Mouse (Mus musculus): ENCODE measurements around the gene Tenm2.

Tenm2 gene

DNA sequence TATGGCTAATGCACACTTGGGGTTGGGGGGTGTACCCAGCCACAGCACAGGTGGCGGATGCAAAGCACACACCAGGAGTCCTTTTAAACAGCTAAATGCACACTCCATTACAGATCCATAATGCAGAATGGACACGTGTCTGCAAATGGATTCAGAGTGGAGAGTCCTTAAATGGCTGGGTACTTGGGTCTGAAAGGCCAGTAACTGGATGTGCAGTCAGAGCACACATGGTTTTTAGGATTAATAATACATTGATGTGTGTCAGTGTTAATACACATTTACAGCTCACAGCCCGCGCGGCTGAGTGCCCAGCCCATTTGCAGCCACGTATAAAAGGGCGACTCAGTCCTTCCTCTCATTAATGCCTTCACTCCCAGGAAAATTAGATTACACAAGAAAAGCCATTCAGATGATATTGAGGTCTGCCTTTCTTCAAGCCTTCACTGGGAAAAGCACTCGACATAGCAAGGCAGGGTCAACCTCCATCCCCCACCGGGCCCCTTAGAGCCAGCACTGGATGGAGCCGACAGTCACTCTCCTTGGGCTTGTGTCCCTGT is 1073.9 kb downstream of the Tenm2 start:
- in situ Hi-C loops (cut with MboI; ENCODE audit: low sequenced_read_pairs): no loop called here

DNA sequence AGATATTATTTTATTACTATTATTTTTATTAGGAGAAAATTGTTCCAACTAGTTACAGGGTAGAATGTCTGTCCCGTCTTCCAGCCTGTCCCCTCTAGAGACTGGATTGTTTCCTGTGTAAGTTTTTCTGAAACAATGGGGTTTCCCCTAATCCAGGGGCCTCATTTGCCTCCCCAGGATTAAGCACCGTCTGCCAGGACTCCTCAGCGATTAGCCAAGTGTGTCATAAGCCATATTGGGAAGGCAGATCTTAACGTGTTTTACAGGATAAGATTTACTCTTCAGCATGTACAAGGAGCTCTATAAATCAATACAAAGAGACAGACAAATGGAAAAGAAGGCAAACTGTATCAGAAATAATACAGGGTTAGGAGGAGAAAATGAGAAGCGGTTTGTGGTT is 1082.3 kb downstream of the Tenm2 start:
- in situ Hi-C loops (cut with MboI; ENCODE audit: low sequenced_read_pairs): no loop called here

DNA sequence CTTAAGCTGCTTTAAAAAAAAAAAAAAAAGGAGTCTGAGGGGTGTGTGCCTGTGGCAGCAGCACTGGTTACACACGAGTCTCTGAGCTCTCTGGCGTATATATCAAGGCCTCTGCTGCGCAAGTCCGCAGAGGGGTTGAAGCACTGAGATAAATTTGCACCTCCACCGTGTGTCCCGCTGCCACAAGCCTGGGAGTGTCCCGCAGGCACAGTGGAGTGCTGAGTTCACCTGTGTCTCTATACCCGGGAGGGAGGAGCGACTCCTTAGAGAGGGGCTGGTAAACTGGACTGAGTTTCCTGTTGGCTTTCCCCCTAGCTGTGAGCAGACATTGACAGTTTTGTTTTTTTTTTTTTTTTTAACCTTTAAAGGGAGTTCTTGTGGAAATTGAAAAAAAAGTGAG is 1082.8 kb downstream of the Tenm2 start:
- in situ Hi-C loops (cut with MboI; ENCODE audit: low sequenced_read_pairs): no loop called here

DNA sequence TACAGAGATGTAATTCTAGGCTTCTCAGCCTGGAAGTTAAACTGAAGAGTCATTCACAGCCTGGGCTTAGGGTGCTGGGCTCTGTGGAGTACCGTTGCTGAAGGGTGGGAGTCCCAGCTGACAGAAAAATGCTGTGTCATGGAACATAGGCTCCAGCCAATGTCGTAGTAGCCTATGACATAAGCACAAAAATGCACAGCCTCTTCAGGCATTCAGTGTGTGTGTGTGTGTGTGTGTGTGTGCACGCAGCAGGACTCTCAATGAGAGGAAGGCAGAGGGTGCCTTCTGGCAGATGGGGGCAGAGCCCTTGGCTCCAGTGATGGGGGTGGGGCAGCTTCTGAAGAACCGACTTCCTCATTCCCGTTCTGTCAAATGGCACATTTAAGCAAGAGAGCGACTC is 1083.5 kb downstream of the Tenm2 start:
- in situ Hi-C loops (cut with MboI; ENCODE audit: low sequenced_read_pairs): no loop called here

DNA sequence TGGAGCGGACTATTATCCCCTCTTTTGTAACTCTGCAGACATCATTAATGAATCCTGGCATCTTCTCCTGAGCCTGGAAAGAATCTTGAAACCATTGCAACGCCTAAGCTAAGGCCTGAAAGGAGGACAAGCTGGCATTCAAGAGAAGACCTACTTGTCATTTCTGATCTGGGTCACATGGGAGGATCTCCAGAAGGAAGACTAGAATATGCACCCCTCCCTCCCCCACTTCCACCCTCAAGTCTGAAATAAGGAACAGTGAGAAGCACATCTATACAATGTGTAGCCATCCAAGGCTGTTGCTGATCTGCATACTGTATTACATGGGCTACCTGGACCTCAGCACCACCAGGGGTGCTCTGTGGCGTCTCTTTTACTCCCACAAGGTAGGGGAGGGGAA is 1086.7 kb downstream of the Tenm2 start:
- in situ Hi-C loops (cut with MboI; ENCODE audit: low sequenced_read_pairs): no loop called here

DNA sequence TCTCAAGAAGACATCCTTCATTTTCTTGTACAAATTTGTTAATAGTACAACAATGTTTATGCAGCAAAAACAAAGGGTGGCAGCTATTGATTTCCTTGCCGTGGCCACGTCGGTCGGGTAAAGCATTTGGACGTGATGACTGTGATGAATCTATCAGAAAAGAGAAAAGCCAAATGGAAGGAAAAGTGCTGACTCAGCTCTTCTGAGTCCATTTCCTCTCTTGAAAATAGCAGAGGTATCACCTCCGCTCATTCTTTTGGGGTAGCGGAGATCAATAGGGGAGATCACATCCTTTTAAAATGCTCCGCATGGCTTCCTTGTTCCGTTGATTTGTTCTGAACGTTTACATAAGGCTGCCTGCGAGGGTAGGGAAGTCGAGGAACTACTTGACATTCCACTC is 1090.7 kb downstream of the Tenm2 start:
- in situ Hi-C loops (cut with MboI; ENCODE audit: low sequenced_read_pairs): no loop called here

DNA sequence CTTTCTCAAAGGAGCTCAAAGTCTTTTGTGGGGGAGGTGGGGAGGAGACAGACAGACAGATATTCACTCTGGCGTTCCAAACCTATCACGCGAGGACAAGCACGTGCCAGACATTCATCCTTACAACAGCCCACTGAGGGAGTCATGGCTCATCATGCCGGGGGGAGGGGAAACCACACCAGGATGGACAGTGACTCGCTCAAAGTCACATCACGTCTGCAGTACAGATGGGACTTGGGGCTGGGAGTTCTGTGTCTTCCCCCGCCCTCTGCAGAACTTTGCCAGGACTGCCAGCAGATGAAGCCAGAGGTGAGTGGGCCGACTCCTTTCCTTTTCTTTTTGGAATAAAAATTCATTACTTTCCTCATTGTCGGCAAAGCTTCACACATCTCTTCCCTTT is 1095.4 kb downstream of the Tenm2 start:
- in situ Hi-C loops (cut with MboI; ENCODE audit: low sequenced_read_pairs): no loop called here

DNA sequence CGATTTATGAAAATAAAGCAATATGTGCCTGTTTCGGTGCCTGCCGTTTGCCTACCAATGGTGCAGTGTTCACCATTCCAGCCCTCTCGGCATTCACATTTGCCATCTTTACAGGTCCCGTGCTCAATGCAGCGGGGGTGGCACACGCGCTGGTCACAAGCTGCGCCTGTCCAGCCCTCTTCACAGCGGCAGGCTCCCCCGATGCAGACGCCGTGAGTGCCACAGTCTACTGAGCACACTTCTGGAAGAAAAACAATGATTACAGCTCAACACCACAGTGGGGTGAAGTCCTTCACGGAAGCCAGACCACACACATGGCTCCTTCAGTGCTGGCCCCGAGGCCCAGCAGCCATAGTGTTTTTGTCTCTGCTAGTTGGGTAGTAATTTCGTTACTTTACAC is 1096.2 kb downstream of the Tenm2 start:
- in situ Hi-C loops (cut with MboI; ENCODE audit: low sequenced_read_pairs): no loop called here

DNA sequence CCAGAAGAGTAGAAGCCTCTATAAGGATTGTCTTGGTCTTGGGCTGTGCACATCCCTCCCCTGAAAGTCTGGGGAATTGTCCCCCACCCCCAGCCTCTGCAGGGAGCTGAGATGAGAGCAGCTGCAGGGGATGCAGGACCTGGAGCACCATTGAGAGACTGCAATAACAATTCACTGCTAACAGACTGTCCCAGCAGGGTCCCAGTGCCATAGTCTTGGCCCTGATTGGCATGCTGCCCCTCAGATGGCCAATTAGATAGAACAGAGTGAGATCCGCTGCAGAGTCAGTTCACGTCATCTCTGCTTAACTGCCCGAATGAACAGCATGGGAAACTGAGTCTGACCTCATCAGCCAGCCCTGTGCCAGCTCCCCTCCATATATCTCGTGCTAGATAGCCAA is 1097.9 kb downstream of the Tenm2 start:
- in situ Hi-C loops (cut with MboI; ENCODE audit: low sequenced_read_pairs): no loop called here

DNA sequence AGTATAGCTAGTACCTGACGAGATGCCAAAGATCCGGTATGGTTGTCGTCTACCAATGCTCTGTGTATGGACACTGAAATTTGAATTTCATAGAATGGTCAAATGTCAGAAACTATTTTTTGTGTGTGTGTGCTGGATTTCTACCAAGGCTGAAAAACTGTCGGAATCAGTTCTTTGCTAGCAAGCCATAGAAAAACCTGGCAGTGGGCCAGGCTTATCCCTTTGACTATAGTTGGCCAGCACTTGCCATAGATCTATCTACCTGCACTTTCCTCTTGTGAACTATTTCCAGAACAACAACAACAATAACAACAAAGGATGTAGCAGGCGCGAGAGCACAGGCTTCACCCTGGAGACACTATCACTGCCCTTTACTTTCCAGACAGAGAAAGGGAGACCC is 1098.5 kb downstream of the Tenm2 start:
- in situ Hi-C loops (cut with MboI; ENCODE audit: low sequenced_read_pairs): no loop called here

DNA sequence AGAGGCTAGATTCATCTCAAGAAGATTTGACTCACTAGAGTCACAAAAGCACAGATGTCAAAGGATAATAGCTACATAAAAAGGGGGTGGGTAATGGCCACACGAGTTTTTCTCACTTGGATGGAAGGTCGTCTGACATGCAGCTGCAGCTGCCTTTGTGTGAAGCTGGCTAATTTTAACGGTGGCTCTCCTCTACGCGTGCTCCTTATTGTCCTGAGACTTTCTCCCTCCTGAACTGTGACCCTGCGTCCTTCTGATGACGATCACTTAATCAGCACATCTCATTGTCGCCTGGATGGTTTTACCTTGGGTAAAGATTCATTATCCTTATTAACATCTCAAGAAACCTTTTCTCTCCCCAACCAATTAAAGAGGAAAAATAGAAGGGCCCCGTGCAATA is 1101.1 kb downstream of the Tenm2 start:
- in situ Hi-C loops (cut with MboI; ENCODE audit: low sequenced_read_pairs): no loop called here

DNA sequence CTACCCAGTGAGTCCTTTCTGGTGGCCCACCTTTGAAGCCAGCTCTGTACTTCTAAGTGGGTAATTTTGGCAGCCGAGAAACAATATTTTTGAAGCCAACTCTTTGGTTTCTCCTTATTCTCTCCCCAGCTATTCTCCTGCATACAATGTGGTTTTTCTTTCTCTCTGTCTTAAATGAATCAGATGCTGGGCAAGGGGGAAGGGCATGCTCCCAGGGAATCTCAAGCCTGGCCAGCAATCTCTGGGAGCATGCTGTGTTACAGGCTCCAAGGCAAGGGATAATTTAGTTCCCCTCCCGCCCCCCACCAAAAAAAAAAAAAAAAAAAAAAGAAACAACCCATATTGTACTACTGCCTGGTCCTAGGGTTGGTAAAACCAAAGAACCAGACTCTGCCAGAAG is 1112.5 kb downstream of the Tenm2 start:
- in situ Hi-C loops (cut with MboI; ENCODE audit: low sequenced_read_pairs): no loop called here

DNA sequence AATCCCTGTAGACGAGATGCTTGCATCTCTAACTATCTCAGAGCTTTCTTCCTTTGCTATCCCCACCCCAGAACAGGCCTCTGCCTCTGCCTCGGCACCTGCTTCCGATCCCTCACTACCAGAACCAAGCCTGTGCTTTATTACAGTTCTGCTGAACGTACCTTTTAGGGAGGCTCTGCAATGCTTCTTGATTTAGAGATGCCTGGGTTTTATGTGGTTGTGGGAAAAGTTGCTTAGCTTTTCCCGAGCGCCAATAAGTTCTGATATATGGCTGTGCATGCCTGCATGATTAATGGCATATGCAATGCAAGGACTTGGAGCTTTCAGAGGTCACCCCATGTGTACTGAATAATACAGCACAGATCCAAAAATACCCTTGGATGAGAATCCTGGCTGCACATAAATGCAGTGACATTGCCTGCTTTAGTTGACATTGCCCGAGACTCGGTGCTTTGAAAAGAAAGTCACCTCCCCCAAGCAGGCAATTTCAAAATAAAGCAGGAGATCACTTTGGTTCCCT is 1114.3 kb downstream of the Tenm2 start:
- in situ Hi-C loops (cut with MboI; ENCODE audit: low sequenced_read_pairs): no loop called here

DNA sequence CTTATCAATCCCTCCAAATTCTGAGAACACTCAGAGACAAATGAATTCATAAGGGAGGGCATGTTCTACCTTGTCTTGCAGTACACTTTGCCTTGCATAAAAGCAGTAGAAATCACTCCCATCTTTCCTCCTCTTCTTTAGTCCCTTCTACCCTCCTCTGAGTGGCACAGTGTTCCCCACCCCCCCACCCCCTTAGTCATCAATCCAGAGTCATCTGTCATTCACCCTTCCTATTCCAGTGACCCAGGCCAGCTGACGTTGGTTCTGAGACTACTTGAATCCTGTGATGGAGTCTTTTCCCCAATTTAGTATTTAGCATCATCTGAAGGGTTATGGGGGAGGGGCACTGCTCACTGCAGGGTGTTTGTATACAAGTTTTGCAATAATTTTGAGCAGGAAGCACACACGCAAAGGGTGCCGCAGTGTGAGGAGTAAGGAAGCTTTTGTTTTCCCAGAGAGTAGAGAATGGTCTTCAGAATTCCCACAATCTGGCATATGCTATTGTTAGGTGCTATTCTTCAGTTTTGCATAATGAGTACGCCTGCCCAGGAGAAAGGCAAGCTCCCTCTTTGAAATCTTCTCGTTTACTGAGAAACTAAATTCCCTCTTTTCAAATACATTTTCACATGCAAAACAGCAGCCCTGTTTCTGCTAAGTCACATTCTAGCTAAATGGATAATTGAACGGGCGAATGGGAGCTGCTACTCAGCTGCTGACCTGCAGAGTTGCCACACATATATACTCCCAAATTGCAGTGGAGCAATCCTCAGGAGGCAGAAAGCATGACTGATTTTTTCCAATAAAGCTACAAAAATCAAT is 1115.0 kb downstream of the Tenm2 start:
- in situ Hi-C loops (cut with MboI; ENCODE audit: low sequenced_read_pairs): no loop called here

DNA sequence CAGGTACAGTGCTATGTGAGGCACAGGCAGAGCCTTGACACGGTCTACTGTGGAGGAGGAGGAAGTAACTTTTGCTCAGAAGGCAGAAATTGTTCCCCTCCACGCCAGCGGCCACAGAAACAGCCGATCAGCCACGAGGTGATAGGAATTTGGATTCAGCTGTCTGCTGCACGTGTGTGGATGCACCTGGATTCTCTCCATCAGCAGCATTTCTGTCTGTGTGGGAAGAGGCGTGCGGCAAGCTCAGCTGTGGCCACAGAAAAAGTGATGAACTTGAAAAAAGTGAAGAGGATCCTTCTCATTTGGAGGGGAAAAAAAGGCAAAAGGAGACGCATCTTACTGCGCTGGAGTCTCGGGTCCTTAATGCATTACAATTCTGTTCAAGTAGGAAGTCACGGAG is 1122.4 kb downstream of the Tenm2 start:
- in situ Hi-C loops (cut with MboI; ENCODE audit: low sequenced_read_pairs): no loop called here

DNA sequence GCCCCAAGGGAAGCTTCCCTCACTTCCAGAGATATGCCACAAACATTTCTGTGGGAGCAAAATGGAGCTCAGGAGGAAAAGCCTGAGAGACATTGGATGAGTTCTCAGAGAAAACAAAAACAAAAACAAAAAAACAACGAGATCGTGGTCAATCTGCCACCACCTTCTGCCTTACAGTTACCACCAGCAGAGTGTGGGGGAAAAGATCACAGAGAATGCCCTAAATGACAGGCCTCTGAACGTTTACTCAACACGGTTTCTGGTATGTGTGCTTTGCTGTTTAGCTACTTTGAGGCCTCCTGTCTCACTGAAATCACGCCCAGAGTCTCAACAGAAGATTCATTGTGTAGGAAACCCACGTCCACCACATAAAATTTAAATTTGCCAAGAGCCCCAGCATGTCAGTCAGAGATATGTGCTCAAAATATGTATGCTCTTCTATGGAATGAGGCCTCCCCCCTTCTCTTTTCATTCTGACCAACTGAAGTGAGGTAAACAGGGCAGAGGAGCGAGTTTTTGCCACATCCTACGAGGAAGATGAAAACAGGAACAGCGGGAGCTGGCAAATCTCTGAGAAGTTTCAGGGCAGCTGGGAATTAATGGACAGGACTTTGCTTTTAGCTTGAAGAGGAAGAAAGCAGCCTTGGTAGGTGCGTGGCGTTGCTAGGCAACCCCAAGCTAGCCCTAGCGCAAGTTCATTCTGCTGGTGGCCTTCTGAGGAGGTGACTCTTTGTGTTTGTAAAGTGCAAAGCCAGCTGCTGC is 1126.6 kb downstream of the Tenm2 start:
- in situ Hi-C loops (cut with MboI; ENCODE audit: low sequenced_read_pairs): no loop called here

DNA sequence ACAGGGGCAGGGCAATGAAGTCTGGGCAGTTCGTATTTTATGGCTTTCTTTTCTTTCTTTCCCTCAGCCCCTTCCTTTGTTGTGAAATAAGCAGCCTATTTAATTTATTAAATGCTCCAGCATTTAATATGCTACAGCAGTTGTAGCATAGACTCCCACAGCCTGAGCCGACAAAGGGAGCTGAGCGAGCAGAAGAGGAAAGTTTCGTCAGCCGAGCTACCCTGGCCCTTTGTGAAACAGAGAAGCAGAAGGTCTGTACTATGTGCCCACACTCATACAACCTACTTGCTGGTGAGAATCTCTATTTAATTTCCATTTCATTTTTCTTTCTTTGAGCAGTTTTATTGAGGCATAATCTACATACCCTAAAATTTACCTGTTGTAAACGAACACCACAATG is 1127.9 kb downstream of the Tenm2 start:
- in situ Hi-C loops (cut with MboI; ENCODE audit: low sequenced_read_pairs): no loop called here

DNA sequence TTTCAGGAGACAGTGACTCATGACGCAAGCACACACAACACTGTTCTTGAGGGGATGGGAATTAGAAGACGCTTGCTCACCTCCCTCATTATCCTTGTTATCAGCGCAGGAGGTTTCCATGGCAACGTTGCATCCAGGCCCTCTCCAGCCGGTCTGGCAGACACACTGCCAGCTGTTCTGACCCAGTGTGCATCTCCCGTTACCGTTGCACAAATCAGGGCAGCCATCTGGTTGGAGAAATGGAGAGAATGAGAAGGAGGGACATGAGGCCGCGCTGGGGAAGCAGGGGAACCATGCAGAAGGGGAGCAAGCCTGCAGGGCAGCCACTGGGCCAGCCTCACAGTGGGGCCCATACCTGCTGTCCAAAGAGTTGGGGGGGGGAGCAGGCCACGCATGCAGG is 1129.1 kb downstream of the Tenm2 start:
- in situ Hi-C loops (cut with MboI; ENCODE audit: low sequenced_read_pairs): no loop called here

DNA sequence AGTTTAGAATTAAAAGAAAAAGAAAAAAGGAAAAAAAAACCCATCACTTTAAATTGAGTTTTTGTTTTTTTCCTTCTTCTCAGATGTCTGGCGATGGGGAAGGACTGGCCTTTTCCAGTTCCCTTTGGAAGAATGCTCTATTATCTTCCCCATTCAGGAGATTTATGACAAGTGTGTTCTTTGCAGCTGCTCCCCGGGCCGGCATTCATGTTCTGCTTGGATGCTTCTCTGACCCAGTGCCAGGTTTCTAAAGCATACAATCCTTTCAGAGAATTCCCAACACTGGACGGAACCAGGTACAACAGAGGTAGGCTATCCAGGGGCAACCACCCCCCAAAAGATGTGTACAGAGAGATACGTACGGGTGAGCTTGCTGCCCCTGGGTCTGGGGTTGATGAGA is 1132.2 kb downstream of the Tenm2 start:
- in situ Hi-C loops (cut with MboI; ENCODE audit: low sequenced_read_pairs): no loop called here

DNA sequence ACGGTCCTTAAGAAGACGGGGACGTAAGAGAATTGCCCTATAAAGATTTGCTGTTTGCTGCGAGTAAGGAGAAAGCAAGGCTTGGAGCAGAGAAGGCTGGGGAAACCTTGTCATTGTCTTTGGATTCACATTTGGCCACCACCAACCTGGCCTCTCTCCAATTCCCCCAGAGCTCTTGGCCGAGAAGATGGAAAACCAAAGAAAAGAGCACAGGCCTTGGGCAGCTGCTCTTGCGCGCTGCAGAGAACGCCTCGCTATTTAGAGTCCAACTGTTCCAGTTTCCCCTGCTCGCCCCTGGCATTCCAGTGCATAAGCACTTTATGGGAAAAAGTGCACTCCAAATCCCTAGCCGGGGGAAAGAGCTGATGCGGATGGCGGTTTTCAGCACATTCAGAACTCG is 1139.5 kb downstream of the Tenm2 start:
- in situ Hi-C loops (cut with MboI; ENCODE audit: low sequenced_read_pairs): no loop called here

DNA sequence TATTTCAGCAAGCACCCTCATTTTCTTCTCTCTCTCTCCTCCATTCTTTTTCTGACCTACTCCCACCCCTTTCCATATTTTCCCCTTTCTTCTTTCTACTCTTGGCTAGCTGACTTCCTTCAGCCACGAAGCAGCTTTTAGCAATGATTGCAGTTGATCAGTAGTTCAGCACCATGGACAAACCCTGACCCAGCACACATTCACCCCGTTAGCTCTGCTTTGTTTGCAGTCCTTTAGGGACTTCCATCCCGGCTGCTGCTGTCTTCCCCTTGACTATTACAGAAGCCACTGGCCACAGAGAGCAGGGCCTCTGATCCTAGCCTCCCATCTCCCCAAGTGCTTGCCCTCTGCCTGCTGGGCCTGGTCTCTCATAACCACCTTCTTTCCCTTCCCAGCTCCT is 1145.6 kb downstream of the Tenm2 start:
- in situ Hi-C loops (cut with MboI; ENCODE audit: low sequenced_read_pairs): no loop called here

Measured in CH12F3 (cell line).